Mouse (Mus musculus) right cerebral cortex, adult 18-20 months (tissue): Measurements from ENCODE around the gene Tbr1.
A peak's percentile ranks its signal among the peaks of the same experiment; 100 is the strongest.

Source experiments
- DNase-seq: peaks from one replicate; pipeline ENCODE4 v3.0.0; 2022; ENCODE audit warnings: mixed read lengths

The Tbr1 gene

DNA sequence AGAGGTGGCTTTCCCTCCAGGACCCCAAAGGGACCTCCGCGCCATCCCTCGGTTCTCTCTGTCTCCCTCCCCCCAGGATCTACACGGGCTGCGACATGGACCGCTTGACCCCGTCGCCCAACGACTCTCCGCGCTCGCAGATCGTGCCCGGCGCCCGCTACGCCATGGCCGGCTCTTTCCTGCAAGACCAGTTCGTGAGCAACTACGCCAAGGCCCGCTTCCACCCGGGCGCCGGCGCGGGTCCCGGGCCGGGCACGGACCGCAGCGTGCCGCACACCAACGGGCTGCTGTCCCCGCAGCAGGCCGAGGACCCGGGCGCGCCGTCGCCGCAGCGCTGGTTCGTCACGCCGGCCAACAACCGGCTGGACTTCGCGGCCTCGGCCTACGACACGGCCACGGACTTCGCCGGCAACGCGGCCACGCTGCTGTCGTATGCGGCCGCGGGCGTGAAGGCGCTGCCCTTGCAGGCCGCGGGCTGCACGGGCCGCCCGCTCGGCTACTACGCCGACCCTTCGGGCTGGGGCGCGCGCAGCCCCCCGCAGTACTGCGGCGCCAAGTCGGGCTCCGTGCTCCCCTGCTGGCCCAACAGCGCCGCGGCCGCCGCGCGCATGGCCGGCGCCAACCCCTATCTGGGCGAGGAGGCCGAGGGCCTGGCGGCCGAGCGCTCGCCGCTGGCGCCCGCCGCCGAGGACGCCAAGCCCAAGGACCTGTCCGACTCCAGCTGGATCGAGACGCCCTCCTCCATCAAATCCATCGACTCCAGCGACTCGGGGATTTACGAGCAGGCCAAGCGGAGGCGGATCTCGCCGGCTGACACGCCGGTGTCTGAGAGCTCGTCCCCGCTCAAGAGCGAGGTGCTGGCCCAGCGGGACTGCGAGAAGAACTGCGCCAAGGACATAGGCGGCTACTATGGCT is 9.0 kb downstream of the Tbr1 start:
- peak; percentile 29 for DNase-seq

DNA sequence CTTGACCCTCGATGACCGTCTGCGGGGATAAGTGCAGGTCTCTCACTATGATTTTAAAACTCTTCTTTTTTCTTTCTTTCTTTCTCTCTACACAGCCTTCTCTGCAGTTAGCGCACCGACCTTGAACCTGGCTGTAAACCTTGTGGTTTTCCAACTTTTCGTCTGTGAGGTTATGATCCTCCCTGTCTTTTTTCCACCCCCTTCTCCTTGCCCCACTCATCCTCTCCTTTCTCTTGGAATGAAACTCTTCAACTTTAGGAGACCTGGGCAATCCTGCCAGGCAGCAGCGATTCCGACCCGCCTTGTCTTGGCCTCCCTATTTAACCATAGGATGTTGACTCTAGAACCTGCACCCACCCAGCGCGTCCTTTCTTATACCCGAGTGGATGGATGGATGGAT is 9.8 kb downstream of the Tbr1 start:
- DNase-seq, result no peak

DNA sequence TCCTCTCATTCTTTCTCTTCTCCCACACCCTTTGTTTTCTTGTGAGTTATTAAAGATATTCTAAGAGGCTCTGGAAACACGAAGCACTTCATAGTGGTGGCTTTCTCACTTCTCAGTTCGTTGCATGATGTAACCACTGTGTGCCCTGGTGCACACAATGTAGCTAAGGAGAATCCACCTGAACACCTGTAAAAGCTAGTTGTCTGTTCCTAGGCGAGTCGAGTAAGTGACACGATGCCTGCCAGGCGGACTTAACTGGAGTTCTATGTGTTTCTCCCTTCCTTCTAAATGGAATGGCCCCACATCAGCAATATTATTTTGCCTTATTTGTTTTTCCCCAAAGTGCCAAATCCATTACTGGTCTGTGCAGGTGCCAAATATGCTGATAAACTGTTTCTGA is 10.4 kb downstream of the Tbr1 start:
- DNase-seq, result no peak

DNA sequence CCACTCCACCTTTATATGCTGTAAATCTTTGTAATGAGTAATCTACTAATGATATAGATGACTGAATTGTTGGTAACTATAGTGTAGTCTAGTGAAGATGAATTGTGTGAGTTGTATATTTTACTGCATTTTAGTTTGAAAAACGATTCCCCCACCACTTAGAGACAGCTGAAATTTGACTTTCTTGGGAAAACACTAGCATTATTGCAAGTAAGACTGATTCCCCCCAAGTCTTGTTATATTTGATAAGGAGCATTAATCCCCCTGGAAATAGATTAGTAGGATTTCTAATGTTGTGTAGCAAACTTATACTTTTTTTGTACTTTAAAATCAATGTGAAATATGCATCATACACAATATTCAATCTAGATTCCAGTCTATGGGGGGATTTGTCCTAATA is 10.8 kb downstream of the Tbr1 start:
- no peak for DNase-seq

DNA sequence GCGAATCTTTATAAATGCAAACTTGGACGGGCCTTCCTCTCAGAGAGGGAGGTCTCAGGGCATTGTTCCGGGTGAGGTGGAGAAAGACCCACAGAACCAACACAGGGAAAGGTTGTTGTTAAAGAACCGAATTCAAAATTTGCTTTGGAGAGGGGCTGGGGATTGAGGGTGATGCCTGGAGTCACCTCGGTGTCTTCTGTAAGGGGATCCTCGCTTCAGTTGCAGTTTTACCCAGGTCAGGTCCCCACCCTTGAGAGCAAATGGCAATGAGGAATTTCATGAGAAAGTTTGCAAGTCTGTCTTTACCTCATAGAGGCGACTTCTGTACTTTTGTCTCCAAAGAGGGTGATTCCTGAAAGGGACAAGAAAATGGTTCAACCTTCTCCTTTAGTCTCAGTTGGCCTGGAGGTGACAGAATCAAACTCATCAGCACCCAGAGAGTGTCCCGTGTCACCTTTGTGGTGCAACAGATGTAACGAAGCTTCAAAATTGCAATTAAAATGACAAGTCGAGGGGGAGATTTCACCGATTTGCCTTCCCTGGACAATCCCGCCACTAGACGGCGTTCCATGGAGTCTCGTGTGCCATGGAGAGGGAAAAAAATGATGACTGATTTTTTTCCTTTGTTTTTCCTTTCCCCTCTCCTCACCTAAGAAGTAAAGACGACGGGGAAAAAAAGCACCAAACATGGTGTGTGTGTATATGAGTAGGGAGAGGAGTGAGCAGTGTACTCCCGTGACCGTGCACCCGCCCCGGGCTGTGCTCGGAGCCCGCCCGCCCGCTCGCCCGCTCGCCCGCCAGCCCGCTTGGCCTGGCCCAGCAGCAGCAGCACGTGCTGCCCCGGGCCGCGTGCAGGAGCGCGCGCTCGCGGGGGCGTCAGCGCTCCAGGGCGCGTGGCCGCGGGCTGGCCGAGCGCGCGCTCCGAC is 12.1 kb downstream of the Tbr1 start:
- DNase-seq, result peak; percentile 29

DNA sequence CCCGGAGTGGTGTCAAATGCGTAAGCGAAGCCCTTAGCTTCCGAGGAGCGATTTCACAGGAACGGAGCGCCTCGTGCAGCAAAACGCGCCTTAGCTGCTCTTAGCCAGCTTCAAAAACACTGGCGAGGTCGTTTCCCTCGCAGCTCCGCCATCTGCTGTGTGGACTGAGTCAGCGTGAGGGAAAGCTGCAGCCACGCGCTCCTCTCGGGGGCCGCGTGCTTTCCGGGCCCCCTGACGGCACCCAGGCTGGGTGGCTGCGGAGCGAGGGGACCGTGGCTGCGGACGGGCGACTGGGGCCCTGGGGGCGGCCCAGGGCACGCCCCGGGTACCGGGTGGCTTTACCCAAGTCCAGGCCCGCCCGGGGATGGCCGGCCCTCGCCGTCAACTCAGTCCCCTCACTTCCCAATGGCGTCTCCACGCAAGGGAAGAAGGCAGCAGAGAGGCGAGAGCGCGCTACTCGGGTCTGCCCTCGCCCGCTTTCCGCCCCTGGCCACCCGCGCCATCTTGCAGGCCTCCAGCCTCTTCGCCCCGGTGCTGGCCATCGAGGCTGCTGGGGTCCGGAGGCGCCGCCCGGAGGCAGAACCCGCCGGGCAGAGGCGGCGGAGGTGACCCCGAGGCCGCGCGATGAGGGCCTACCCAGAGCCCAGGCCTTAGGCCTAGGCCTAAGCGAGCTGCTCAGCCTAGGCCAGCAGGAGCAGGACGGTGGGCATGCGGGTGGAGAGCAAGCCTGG is 13.0 kb downstream of the Tbr1 start:
- DNase-seq, result peak; percentile 78

DNA sequence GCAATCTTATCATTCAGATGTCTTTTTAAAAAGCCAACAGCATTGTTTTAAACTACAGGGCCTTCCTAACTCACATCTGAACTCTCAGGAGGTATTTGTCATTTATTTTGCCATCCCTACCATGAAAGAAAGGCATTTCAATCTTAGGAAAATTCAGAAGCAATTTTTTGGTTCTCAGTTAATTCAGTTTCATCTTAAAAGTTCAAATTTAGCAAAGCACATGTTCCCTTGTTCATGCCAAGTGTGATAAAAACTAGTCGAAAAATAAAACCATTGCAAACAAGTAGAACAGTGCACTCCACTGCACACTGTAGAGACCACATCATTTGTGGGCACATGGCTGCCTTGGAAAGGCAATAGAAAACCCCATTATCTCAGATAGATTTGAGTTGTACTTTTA is 15.5 kb downstream of the Tbr1 start:
- DNase-seq, result no peak

DNA sequence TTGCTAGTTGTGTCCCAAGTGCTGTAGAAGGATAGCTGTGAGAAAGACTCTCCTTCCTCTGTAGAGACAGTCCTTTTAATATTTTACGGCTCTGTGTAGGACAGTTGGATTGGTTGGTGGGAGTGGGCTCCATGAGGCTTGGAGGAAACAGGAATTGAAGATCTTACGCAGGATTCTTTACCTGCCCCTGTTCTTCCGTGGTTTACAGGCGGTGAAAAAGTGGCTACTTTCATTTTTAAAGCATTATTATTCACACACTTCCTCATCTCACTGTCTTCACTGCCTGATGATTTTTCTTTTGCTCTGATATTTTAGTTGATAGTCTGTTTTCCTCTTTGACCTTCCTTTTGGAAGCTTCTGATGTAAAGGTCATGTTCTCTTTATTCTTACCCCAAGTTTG is 17.5 kb downstream of the Tbr1 start:
- DNase-seq, result no peak

DNA sequence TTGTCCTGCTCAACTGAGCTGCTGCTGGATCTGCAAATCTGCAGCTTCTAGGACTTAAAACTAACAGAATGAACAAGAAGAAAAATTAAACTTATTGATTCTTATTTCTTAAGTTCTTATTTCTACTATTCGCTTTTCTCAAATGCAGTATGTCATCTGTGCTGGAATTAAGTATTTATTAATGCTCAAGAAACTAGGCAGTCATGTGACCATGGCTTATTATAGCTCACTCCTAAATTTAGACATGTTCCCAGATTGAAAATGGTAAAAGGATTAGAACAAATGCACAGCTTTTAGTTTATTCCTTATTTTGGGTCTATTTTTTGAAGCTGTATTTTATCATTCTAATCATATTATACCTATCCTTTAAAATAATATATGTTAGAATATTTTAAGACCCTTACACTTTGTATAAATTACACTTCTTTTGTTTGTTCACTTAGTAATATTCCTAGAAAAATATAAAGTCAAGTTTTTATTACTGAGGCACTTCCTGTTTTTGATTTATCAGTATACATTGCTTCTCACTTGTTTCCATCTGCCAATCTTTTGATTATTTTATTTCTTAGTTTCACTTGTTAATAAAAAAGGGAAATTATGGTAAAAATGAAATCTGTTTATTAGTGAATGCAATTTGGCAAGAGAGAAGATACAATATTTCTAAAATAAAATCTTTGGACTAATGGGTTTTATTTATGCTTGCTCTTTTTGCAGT is 20.9 kb downstream of the Tbr1 start:
- DNase-seq, result no peak

DNA sequence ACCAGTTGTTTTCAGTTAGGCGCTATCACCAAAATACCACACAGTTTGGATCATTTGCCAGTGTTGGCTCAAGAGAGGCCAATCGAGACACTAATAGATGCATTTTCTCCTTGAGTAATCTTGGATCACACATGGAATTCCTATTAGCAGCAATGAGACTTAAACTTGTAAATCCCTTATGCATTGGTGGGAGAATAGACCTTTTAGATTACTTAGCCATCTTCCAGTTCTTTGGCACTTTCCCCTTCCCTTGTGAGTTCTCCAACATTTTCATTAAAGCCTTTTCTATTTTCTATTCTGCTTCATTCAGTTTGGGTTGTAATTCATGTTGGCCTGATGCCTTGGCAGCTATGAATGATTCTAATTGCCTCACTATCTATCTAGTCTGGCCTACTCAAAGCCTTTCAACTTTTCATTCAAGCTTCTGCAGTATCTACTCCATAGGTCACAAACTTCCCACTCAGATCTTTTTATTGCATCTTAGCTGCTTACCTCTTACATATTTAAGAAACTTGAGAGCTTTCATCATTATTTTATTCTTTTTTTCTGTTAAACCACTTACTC is 34.6 kb downstream of the Tbr1 start:
- no peak for DNase-seq
